Comparison of ENCODE assay signal across 25 mouse cellular contexts in genomic region chr17:87179939-87180550, GRCm38 (mm10).
DNase-seq lines count a peak whose midpoint lies in the region; ATAC-seq and TF ChIP-seq lines count a peak whose summit lies in the region.
"Had no signal": no experiment of that assay in that cellular context is flagged by ENCODE, and none has a peak within 500 bp of the region (broad histone marks: within the 10 kb centered on the region; RNA-seq: fewer than 3 reads in every experiment).

No protein-coding gene starts in this region.

- H3K4me3 ChIP-seq in hindbrain, embryonic 10.5 days: no peak overlapping the region
- no peak overlapping the region for H3K4me3 ChIP-seq in hindbrain, postnatal 0 days (ENCODE audit: low read length)
- no peak overlapping the region for H3K4me3 ChIP-seq in midbrain, postnatal 0 days (ENCODE audit: low read depth, low read length)
- no peak overlapping the region for H3K4me3 ChIP-seq in neural tube, embryonic 15.5 days (replicated peaks)
- H3K4me3 ChIP-seq: embryonic facial prominence, embryonic 13.5 days; erythroblast, embryonic 14.5 days; forebrain, embryonic 12.5 days; heart, embryonic 12.5 days; hindbrain, embryonic 13.5 days; limb, embryonic 15.5 days; lung, embryonic 15.5 days; midbrain, embryonic 12.5 days had no signal

- peaks cover 11% of the 10 kb centered on the region for H3K4me1 ChIP-seq in hindbrain, embryonic 10.5 days (replicated peaks)
- 0 out of 2 replicates have a peak, but pooled peaks cover 5% of the 10 kb centered on the region for H3K4me1 ChIP-seq in hindbrain, postnatal 0 days (ENCODE audit: insufficient read depth, low read length)
- no peaks in the 10 kb centered on the region for H3K4me1 ChIP-seq in midbrain, postnatal 0 days (ENCODE audit: insufficient read depth, low read length)
- peaks cover 8% of the 10 kb centered on the region; the same call in 1 of the 2 replicates for H3K4me1 ChIP-seq in neural tube, embryonic 15.5 days

- WGBS in hindbrain, embryonic 10.5 days: 77% methylated on average over 9 of the region's 9 CpGs
- 77% methylated on average over 9 of the region's 9 CpGs for WGBS in hindbrain, postnatal 0 days
- WGBS in midbrain, postnatal 0 days: 90% methylated on average over 9 of the region's 9 CpGs
- 81% methylated on average over 9 of the region's 9 CpGs for WGBS in neural tube, embryonic 15.5 days

- H3K4me2 ChIP-seq in hindbrain, postnatal 0 days (ENCODE audit: low read depth, low read length): no peak overlapping the region
- no peak overlapping the region for H3K4me2 ChIP-seq in midbrain, postnatal 0 days (ENCODE audit: low read depth, low read length, poor library complexity, severe bottlenecking)
- H3K4me2 ChIP-seq in neural tube, embryonic 15.5 days: no peak overlapping the region
- H3K4me2 ChIP-seq: embryonic facial prominence, embryonic 13.5 days; forebrain, embryonic 12.5 days; hindbrain, embryonic 13.5 days; limb, embryonic 15.5 days; lung, embryonic 15.5 days; midbrain, embryonic 12.5 days had no signal

- DNase-seq in hindbrain, embryonic 10.5 days (ENCODE audit: low spot score): no peak
- DNase-seq in hindbrain, postnatal 0 days (ENCODE audit: low spot score): no peak
- DNase-seq in thymus, postnatal 4 days: peak; percentile 34
- DNase-seq in thymus, postnatal 36 days: no peak
- DNase-seq in midbrain, postnatal 0 days (ENCODE audit: low spot score): no peak
- DNase-seq: B cell, adult 2 months; cerebellum, adult 18-20 months; cerebellum, postnatal 14 days; embryo, embryonic 11 days; kidney, postnatal 10 days; left cerebral cortex, postnatal 4 days; lung, postnatal 4 days; right cerebral cortex, postnatal 14 days had no signal

- no peaks in the 10 kb centered on the region for H3K36me3 ChIP-seq in hindbrain, embryonic 10.5 days
- no peaks in the 10 kb centered on the region for H3K36me3 ChIP-seq in hindbrain, postnatal 0 days (ENCODE audit: insufficient read depth, low read length)
- H3K36me3 ChIP-seq in midbrain, postnatal 0 days (ENCODE audit: insufficient read depth, low read length): no peaks in the 10 kb centered on the region
- no peaks in the 10 kb centered on the region for H3K36me3 ChIP-seq in neural tube, embryonic 15.5 days
- H3K36me3 ChIP-seq: embryonic facial prominence, embryonic 13.5 days; forebrain, embryonic 12.5 days; heart, embryonic 12.5 days; hindbrain, embryonic 13.5 days; limb, embryonic 15.5 days; lung, embryonic 15.5 days; midbrain, embryonic 12.5 days had no signal

- no peaks in the 10 kb centered on the region for H3K9me3 ChIP-seq in hindbrain, embryonic 10.5 days
- H3K9me3 ChIP-seq in hindbrain, postnatal 0 days (ENCODE audit: low read length): no peaks in the 10 kb centered on the region
- H3K9me3 ChIP-seq in midbrain, postnatal 0 days (ENCODE audit: low read length): no peaks in the 10 kb centered on the region
- no peaks in the 10 kb centered on the region for H3K9me3 ChIP-seq in neural tube, embryonic 15.5 days (replicated peaks)
- H3K9me3 ChIP-seq: embryonic facial prominence, embryonic 13.5 days; forebrain, embryonic 12.5 days; hindbrain, embryonic 13.5 days; limb, embryonic 15.5 days; lung, embryonic 15.5 days; midbrain, embryonic 12.5 days had no signal

- H3K9ac ChIP-seq in hindbrain, postnatal 0 days (replicated peaks; ENCODE audit: low read length): no peak overlapping the region
- H3K9ac ChIP-seq in midbrain, postnatal 0 days (replicated peaks; ENCODE audit: low read length, poor library complexity, severe bottlenecking): no peak overlapping the region
- H3K9ac ChIP-seq in neural tube, embryonic 15.5 days (replicated peaks): no peak overlapping the region
- H3K9ac ChIP-seq: embryonic facial prominence, embryonic 13.5 days; forebrain, embryonic 12.5 days; heart, embryonic 12.5 days; hindbrain, embryonic 13.5 days; limb, embryonic 15.5 days; liver, embryonic 14.5 days; lung, embryonic 15.5 days; midbrain, embryonic 12.5 days had no signal

- H3K27me3 ChIP-seq in hindbrain, embryonic 10.5 days (ENCODE audit: insufficient read depth, poor library complexity, severe bottlenecking): no peaks in the 10 kb centered on the region
- H3K27me3 ChIP-seq in hindbrain, postnatal 0 days (ENCODE audit: insufficient read depth, low read length): no peaks in the 10 kb centered on the region
- no peaks in the 10 kb centered on the region for H3K27me3 ChIP-seq in midbrain, postnatal 0 days (ENCODE audit: insufficient read depth, low read length)
- H3K27me3 ChIP-seq in neural tube, embryonic 15.5 days (replicated peaks): no peaks in the 10 kb centered on the region
- H3K27me3 ChIP-seq: CH12.LX; embryonic facial prominence, embryonic 13.5 days; forebrain, embryonic 12.5 days; heart, embryonic 12.5 days; hindbrain, embryonic 13.5 days; limb, embryonic 15.5 days; lung, embryonic 15.5 days; midbrain, embryonic 12.5 days had no signal

- H3K27ac ChIP-seq in hindbrain, embryonic 10.5 days: peak overlapping the region; percentile 16; the same call in 1 of the 2 replicates
- H3K27ac ChIP-seq in hindbrain, postnatal 0 days: no peak overlapping the region
- no peak overlapping the region for H3K27ac ChIP-seq in midbrain, postnatal 0 days (ENCODE audit: low read depth, low read length)
- no peak overlapping the region for H3K27ac ChIP-seq in neural tube, embryonic 15.5 days (replicated peaks)
- H3K27ac ChIP-seq: hindbrain, embryonic 13.5 days; liver, embryonic 14.5 days; lung, embryonic 15.5 days; midbrain, embryonic 12.5 days had no signal

- ATAC-seq in hindbrain, postnatal 0 days: no peak
- ATAC-seq in common myeloid progenitor, adult 5-6 weeks (replicated peaks; ENCODE audit: low read depth, poor library complexity, severe bottlenecking): peak; percentile 55
- ATAC-seq in midbrain, postnatal 0 days (ENCODE audit: low FRiP score): no peak
- ATAC-seq in neural tube, embryonic 15.5 days (ENCODE audit: low FRiP score): no peak

- no peak for TF ChIP-seq CTCF in hindbrain, postnatal 0 days (IDR thresholded peaks at IDR 0.05; ENCODE audit: low read depth)
- no peak for TF ChIP-seq CTCF in midbrain, postnatal 0 days (IDR thresholded peaks at IDR 0.05)
